Mouse (Mus musculus) ES-E14 (cell line): ENCODE measurements around the gene Cpe.

ENCODE experiments used
- CHD2 ChIP-seq: IDR thresholded peaks from 2 replicates; pipeline ENCODE4 v1.6.1; 2014; ENCODE audit warnings: mild to moderate bottlenecking, low read depth, low read length, inconsistent platforms
- HCFC1 ChIP-seq: IDR thresholded peaks from 2 replicates; pipeline ENCODE4 v1.6.1; 2012; ENCODE audit warnings: low read length, inconsistent platforms, borderline replicate concordance; ENCODE audit not compliant: insufficient read depth
- MAFK ChIP-seq: IDR thresholded peaks from 2 replicates; pipeline ENCODE4 v1.6.1; 2014; ENCODE audit warnings: mild to moderate bottlenecking, low read depth, low read length, inconsistent platforms; ENCODE audit not compliant: insufficient read depth
- ZC3H11A ChIP-seq: IDR thresholded peaks from 2 replicates; pipeline ENCODE4 v1.6.1; 2012; ENCODE audit warnings: low read depth, mild to moderate bottlenecking, inconsistent platforms, low read length, borderline replicate concordance
- ZNF384 ChIP-seq: IDR thresholded peaks from 2 replicates; pipeline ENCODE4 v1.6.1; 2012; ENCODE audit warnings: low read depth, low read length, inconsistent platforms

DNA sequence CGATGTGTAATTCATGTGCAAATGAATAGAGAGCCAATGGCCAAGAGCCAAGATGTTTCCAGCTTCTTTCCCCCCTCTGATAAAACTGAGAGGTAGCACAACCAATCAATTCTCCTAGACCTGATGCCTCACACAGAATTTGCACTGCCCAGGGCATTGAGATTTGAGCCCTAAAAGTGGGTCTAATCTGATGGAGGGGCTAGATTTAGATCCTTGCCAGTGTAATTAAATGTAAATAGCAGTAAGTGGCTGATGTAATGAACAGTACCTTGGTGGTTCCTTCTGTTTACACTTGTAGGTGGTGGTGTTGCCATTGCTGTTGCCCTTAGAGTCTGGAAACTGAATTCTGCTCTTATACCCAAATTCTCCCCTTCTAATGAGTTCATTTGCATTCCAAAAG is 52.3 kb downstream of the Cpe start:
- TF ChIP-seq CHD2 (no peak), ZNF384 (no peak), HCFC1 (no peak), ZC3H11A (no peak), MAFK (no peak)
